Mouse (Mus musculus): ENCODE data around the gene Gm11084.
"Not testable (repeated sequence)": the region's sequence is repeated elsewhere in the genome, so short reads cannot be mapped to it uniquely, and the experiment has no call there.

The Gm11084 gene

DNA sequence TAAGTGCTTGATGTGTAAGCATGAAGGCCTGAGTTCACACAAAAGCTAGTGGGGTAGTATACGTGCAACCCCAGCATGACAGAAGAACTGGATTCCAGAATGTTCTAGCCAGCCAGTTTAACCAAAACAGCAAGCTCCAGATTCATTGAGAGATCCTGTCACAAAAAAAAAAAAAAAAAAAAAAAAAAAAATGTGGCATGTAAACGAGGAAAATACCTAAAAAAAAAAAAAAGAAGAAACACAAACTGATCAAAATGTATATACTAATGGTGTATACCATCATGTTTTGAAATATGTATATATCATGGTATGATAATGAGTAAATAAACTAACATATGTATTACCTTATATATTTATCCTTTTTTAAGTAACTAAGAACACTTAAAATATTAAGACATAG is 7.6 kb upstream of the Gm11084 start:
- no peak for DNase-seq

DNA sequence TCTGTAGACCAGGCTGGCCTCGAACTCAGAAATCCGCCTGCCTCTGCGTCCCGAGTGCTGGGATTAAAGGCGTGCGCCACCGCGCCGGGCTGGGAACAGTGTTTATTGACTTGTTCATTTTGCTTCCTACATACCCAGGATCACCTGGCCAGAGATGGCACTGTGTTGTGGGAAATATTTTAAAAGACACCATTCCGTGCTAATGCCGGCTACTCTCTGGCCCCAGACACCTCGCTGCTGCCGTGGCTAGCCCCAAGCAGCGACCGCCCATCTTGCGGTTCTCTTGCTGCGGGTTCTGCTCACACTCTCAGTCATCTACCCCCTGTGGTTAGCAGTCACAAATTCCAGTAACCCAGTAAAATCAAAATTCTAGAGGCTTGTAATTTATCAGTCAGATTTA is 6.0 kb upstream of the Gm11084 start:
- DNase-seq, result no peak

DNA sequence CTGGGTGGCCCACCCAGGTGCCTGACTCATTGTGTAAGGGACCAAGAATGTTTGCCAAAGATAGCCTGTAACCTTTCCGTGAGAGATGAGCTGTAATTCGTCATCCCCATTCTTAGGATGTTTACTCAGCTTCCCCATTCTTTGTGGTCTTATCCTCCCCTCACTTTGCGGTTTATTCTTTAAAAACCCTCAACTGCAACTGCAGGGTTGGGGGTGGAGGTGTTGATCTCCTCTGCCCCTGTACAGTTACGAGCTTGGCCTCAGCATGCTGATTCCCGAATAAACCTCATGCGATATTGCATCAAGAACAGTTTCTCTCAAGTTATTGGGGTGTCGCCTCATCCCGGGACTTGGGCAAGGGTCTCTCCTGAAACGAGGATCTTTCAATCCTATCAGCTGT is 2.4 kb upstream of the Gm11084 start:
- not testable (repeated sequence) for DNase-seq

DNA sequence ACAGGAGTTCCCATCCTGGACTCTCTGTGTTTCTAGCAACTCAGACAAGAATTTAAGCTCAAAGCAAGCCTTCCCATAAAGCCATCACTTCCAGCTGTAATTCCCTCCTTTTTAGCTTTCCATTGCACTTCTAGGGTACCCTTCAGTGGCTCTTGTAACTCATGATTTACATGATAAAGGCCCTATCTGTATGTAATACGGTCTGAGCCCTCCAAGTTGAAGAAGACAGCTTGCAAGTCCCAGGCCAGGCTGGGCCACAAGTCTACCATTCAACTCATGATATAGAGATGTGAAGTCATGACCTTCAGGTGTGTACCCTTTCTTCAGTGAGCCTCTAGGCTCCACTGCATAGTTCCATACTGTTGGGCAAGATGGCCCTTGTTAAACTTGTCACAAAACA is 1.0 kb downstream of the Gm11084 start:
- no peak for DNase-seq

DNA sequence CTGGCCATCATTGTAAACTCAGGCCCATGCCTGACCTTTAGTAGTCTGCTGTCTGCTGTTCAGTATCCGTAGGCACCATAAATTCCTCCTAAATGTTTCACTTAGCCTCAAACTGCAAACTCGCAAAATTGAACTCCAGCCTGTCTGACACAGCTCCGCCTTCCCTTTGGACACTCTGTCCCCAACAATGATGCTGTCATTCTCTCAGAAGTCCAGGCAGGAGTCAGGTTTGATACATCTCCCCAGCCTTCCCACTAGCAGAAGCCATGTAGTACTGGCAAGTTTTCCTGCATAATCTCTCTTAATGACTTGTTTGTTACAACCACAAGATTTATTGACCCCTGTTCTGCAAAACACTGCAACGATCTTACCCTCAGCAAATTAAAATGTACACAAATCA is 1.7 kb downstream of the Gm11084 start:
- no peak for DNase-seq

DNA sequence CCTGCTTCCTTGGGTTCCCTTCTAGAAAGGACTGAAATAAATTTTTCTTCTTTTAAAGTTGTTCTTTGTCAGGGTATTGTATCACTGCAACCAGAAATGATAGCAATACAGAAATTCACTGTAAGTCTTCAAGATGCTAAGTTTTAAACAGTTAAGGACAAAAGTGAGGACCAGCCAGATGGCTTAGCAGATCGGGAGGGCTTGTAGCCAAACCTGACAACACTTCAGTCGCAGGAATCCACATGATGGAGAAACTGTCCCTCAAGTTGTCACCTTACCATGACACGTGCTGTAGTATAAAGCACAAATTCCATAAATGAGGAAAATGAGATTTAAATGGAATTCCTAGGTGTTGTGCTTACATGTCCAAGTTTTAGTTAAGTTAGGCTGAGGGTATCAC is 3.3 kb downstream of the Gm11084 start:
- no peak for DNase-seq

DNA sequence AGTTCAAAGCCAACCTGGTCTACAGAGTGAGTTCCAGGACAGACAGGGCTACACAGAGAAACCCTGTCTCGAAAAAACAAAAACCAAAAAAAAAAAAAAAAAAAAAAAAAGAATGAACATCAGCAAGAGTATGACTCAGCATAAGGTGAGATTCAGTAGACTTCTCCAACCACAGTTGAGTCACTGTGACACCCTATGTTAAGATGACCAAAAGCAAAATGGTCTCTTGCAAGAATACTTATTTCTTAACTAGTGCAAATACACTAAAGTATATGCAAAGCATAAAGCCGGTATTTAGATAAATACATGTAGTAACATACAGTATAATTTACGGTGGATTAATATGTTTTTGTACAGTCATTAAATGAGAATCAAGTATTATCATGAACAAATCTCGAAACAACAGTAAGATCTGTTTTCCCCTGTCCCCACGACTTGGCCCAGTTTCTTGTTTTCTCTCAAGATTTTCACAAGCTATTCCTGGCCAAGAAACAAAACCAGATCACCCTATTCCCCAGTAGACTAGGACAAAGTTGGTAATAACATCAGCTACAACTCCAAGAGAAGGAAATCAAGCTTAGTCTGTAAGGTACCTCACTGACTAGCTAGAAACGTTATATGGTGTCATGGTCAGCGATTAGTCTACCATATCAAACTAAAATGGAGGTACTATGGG is 4.3 kb downstream of the Gm11084 start:
- DNase-seq, result no peak

DNA sequence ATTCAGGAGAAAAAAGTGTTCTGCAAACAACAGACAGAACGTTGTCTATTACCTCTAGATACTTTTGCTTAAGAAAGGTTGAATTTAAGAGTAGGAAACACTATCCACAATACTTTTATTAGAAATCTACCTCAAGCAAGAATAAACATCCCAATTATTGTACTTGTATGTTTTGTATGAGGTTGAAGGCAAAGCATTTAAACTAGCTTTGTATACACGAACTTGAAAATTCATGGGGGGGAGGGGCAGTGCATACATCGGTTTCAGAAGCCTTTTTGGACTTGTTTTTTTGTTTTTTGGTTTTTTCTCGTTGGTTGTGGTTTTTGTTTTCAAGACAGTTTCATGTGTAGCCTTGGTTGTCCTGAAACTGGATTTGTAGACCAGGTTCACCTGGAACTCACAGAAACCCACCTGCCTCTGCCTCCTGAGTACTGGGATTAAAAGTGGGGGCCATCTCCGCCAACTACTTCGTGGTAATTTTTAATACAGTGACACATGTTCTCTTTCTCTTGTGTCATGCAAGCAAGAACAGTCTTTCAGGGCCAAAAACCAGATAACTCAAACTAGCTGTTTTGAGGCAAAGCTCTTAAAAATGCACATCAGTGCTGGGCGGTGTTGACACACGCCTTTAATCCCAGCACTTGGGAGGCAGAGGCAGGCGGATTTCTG is 4.9 kb downstream of the Gm11084 start:
- no peak for DNase-seq

DNA sequence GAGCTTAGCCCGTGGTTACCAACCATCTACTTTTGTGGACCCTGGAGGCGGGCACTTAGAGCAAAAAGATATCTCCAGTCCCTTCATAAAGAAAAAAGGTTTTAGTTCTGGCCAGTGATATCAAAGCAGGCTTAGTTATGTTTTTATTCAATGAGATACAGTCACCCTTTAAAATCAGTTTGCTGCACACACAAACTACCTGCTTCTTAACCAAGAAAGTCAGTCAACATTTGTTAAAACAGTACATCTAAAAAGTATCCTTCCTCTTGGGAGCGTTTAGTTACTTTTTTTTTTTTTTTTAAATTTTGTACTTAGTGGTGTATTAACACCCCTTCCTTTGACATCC is 5.5 kb downstream of the Gm11084 start:
- no peak for DNase-seq

DNA sequence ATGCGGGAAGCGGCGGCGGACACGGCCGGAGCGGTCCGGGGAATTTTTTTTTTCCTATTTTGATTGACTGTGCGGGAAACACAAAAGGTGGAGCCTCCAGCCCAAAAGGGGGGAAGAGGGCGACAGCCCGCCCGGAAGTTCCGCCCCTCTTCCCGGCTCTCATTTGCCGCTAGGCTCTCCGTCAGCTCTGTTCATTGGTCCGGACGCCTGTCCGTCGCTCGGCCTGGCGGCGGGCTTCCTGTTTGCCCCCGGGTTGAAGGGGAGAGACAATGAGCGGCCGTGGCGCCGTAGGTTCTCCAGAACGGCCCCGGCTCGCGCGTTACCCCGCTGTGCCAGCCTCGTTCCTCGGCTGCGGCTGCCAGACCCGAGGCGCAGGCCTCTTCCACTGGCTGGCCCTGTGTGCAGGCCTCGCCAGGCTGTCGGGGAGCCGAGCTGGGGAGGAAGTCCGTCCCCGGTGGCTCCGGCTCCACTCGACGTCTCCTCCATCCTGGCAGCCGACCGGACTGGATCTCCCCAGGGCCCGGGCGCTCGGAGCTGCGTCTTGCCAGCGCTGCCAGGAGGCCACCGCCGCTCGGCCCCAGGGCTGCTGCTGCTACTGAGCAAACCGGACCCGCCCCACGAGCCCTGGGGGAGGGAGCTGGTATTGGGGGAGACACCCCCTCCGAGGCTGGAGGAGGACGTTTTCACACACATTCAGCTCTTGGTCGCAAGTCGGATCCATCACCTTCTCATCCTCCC is 6.0 kb downstream of the Gm11084 start, which contains the start of gene Sp3:
Sp3 (minus strand) TSS at position 110 of the 738 bp plus-strand sequence.
- peak; percentile 98 for DNase-seq

DNA sequence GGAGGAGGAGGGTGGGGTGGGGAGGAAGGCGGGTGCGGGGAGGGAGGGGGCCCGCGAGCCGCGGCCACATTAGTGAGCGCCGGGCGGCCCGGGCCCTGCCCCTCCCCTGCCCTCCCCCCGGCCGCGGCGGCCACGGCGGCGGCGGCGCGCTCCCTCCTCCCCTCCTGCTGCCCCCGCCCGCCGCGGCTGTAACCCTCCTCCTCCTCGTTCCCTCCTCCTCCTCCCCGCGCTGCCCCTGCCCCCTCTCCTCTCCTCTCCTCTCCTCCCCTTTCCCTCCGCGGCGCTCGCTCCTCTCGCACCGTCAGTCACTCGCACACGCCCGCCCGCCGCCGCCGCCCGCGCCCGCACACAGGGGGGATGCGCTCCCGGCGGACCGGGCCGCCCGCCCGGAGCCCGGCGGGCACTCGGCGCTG is 6.9 kb downstream of the Gm11084 start:
- peak; percentile 86 for DNase-seq

DNA sequence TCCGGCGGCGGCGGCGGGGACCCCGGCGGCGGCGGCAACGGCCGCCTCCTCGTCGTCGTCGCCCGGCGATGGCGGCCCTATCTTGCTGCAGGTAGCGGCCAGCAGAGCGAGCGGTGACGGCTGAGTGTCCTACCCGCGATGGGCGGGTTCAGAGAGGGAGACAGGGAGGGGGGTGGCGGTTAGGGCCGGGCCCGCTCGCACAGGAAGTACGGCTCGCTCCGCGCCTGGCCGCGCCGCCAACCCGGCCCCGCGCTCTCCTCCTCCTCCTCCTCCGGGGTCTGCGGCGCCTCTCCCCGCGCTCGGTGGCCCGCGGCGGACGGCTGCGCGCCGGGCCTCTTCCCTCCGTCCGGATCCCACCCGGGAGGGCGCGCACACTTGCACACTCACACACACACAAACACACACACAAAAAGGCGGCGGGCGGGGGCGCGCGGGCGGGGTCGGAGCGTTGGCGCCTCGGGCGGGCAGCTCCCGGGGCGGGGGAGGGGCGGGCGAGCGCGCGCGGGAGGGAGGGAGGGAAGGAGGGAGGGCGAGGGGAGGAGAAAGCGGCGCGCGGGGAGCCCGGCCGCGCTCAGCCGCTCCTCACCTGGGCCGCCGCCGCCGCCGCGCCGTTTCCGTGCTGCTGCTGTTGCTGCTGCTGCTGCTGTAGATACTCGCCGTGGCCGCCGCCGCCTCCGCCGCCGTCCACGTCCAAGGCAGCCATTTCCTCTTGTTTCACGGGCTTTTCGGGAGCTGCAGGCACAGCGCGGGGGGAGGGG is 7.4 kb downstream of the Gm11084 start:
- peak; percentile 88 for DNase-seq

DNA sequence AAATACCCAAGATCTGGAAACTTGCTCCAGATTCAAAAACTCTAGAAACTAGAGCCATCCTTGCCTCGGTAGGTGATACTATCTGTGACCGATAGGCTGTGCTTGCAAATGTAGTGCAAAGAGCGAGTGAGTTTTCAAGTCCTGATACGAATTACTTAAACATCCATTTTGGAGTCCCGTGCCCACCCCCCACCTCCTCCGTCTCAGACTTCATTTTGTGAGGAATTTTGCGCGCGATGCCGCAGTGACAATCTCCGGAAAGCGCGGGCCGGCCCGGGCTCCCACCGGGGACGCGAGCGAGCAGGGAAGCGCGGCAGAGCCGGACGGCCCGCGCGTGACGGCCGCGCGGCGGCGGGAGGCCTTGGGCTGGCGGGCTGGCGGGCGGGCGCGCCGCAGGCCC is 8.0 kb downstream of the Gm11084 start:
- no peak for DNase-seq

DNA sequence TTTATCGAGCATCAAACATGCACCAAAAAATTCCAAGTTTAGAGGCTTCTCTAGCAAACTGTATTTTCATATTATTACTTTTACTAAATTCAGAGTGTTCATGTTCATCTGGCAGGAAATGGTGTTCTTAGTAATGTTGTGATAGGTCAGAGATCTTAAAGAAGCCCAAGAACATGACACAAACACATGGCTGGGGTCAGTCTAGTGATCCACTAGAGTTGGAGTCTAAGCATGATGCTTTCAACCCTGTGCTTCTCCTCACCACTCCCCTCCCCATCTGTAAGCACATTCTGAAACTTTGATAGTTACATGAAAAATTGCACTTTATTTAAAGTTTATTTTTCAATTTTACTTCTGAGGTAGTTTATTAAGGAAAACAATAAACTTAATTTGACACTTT is 9.2 kb downstream of the Gm11084 start:
- no peak for DNase-seq

DNA sequence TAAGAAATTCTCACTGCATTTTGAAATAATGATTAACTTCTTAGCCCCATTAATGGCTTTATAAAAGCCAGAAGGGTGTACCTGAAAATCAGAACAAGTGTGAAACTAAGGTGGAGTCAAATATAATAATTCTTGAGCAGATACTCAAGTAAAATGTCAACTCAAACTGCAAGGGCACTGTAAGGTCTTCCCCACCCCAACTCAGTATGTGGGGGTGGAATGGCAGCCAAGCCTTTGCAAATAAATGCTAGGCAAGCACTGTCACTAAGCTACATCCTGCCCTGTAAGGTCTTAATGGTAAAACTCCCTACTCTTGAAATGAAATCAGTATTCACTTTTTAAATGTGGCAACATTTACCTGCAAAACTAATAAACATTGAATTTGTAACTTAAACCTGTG is 10.5 kb downstream of the Gm11084 start:
- no peak for DNase-seq

DNA sequence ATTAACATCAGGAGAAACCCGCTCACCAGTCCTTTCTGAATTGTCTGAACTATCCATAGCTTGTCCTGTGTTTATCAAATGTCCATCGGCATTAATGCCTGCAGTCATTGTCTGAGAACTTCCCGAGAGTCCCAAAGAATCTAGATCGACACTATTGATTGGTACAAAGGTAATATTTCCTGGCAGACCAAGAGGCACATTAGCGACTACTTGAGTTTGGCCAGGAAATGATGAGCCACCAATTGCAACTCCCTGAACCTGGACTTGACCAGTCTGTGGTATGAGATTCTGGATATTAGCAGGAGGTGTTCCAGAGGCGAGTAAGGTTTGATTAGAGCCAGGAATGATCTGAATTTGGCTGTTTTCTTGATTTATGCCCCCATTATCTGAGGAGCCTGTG is 15.7 kb downstream of the Gm11084 start:
- DNase-seq, result no peak

DNA sequence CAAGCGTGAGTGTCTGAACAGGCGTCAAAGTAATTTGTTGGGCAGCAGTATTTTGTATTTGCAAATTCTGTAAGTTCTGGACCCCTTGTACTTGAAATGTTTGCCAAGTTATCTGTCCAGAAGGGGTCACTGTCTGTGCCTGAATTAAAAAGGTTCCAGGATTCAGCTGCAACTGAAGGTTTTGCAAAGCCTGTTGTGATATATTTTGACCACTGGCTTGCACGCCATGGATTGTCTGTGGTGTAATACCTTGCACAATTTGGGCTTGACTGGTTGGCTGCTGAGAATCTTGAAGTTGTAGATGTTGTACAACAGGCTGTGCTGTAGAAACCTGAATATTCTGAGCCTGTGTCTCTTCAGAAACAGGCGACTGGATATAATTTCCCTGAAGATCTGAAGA is 16.2 kb downstream of the Gm11084 start:
- DNase-seq, result no peak

DNA sequence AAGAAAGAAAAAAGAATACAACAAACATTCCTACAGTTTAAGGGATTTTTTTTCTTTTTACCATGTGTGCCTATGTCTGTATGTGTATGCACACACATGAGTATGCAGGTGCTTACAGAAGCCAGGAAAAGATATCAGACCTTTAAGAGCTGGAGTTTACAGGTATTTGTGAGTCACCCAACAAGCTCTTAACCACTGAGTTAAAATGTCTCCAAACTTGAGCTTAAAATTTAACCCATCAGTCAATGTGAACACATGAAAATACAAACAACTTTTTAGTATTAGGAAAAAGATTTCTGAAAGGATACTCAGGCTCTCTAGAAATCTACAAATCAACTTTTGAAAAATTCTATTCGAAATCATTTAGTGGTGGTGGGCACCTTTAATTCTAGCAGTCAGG is 18.0 kb downstream of the Gm11084 start:
- no peak for DNase-seq

DNA sequence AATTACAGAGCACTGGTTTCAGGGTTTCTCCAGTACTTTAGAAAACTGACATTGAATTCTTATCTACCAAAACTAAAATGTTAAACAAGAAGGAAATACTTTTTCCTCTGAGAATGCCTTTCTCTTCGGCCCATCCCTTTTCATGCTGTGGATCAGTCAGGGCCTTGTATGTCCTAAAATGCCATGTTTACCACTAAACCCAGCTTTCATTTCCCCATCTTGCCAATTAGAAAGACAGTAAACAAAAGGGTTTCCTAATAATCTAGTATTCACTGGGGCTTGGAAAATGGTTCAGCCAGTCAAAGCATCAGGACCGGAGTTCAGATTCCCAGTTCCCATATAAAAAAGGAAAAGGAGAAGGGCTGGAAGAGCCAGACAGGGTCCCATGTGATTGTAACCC is 21.1 kb downstream of the Gm11084 start:
- no peak for DNase-seq

DNA sequence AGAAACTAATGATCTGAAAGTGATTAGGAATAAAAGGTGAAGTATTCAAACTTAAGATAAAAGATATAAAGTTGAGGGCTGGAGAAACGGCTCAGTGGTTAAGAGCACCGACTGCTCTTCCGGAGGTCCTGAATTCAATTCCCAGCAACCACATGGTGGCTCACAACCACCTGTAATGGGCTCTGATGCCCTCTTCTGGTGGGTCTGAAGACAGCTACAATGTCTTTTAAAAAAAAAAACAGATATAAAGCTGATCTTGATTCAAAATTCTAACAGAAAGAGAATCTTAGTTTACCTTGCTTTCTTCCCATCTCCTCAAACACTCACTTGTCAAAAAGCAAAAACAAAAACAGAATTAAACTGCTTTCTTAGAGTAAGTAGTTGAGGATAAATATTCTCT is 30.1 kb downstream of the Gm11084 start:
- DNase-seq, result no peak

DNA sequence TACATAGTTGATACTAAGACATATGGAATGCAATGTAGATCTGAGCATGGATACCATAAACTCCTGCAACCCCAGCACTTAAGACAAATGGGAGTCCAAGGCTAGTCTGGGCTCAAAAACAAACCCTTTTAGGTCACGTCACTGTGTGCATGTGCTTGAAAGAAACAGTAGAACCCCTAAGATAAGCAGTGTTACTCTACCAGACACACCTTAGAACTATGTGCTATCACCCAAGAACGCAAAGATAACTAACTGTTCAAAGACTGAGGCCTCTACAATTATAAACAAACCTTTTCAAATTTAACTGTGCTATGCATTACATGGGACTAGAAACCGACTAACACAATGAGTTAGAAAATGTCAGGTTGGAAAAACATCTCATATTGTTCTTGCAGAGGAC is 33.5 kb downstream of the Gm11084 start:
- no peak for DNase-seq

DNA sequence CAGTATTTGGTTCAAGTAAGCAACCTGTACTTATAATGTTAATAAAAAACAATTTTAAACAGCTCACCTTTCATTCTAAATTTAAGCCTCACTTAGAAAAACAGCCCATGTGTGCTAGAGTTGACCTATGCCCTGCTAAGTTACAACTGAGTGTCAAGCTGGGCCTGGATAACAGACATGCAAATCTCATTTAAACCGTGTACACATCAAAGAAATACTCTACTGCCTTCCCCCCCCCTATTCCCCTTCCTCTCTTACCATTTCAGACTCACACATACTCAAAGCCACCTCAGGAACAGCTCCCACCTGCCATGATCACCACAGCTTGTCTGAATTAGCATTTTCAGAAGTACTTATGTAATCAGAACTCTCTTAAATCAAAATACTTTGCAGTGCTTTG is 50.6 kb downstream of the Gm11084 start:
- DNase-seq, result no peak

DNA sequence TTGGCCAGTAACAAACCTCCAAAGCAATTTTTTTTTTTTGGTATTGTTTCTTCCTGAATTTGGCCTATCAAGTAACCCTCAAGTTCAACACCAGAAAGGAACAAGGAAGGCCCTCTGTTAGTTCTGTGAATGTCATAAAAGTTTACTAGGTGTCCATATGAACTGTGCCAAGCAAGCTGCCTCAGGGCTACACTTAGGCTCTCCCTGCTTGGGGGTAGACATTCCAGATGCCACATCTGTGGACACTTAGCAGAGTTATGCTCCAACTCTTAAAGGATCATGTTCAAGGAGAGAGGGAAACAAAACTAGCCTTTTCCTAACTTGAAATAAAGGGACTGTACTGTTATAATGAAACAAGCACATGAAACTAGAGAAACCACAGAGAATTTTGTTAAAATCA is 54.3 kb downstream of the Gm11084 start:
- DNase-seq, result no peak

DNA sequence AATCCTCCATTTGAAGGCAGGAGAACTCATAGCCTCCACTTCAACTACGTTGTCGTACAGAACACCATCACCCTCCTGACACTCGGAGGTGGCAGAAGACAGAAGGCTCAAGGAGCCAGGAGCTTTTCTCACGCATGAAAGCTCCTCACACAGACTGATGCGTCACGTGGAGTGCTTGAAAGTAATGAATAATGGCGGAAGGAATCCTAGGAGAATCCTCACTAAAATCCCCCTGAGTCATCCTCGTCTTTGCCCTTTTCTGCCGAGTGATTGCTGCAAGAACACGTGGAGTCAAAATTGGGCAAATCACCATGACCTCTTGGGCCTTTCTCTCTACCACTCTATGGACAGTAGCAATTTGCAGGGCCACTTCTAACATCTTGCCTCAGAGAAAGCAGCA is 61.5 kb downstream of the Gm11084 start:
- DNase-seq, result no peak

Measured in right cerebral cortex, adult 18-20 months (tissue).